Mouse (Mus musculus) left cerebral cortex, postnatal 4 days (tissue): ENCODE results near the gene Itpr1. TPM values are rescaled to one million over a fixed set of nuclear protein-coding genes. Genes with fewer than 3 reads are reported as not detected.
"Not testable (repeated sequence)": the region's sequence is repeated elsewhere in the genome, so short reads cannot be mapped to it uniquely, and the experiment has no call there.

ENCODE experiments used
- DNase-seq: peaks from one replicate; pipeline ENCODE4 v3.0.0-alpha.2; 2022
- intact Hi-C: fragments of 180-260 bp; cut with DNase I; formaldehyde crosslinking; loops from one replicate; pipeline ENCODE4 v1.15.1; 2025
- microRNA-seq: library from miRNA; unstranded; fragments of <30 nt; microRNA quantifications from one replicate; pipeline ENCODE4 v1.2.0, GENCODE M21; 2022
- total RNA-seq, 2 experiments: library from RNA; stranded (reverse); gene quantifications; 2 replicates each; pipeline ENCODE4 v1.2.3; 2021

Itpr1 gene
- total RNA-seq, 2 experiments from 2014 or later = 66.3 to 72.4 TPM

DNA sequence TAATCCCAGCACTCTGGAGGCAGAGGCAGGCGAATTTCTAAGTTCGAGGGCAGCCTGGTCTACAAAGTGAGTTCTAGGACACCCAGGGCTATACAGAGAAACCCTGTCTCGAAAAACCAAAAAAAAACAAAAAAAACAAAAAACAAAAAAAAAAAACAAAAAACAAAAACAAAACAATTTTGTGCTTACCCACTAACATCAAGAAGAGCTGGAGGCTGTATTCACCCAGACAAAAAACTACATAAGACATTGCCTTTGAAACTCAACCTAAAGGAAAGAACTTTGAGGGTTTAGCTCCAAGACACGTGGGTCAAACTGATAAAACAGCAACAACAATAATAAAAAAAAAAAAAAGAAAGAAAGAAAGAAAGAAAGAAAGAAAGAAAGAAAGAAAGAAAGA is 346.3 kb downstream of the Itpr1 start:
- DNase-seq, intact Hi-C loops: not testable (repeated sequence)

DNA sequence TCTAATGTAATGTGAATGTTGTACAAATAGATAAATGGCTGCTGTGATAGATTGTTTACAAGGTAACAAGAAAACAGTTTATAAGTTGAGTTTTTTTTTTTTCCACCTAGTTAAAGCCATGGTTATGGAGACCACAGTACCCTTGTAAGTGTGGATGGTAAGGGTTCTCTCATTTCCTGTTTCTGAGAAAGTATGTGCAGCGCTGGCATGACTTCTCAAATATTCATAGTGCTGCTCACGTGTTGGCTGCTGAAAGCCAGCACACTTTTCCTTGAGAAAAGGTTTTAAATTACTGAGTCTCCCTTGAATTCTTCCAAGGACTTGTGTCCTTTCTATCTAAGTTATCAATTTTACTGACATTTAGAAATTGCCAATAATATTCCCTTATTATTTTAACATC is 350.1 kb downstream of the Itpr1 start:
- intact Hi-C loops = no loop called here
- DNase-seq = no peak

DNA sequence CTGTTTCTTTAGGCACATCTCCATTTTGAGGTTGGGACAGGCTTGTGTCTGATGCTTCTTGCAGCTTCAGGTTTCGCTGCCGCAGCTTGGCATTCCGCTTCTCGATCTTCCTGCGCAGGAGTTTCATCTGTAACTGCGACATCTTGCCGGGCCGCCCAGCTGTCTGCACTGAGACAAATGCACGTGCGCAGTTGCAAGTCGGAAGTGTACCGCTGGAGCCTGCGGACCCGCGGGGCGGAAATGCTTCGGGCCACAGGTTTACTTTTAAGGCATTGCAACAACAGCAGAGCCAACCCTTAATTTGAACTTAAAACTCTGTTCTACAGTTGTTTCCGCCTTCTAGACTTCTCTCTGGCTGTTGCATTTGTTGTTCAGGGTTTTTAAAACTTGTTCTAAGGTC is 352.6 kb downstream of the Itpr1 start:
- DNase-seq, intact Hi-C loops: not testable (repeated sequence)

GRCm38 (mm10) chr6:108566549-108566948 is 353.7 kb downstream of the Itpr1 start:
- intact Hi-C loops = no loop called here
- no peak for DNase-seq

GRCm38 (mm10) chr6:108569460-108570187 is 356.7 kb downstream of the Itpr1 start:
- intact Hi-C loops = loop anchor here (10.0 kb wide), 1 partner anchor 135 kb away; no protein-coding TSS in a partner anchor
- DNase-seq = no peak

GRCm38 (mm10) chr6:108570351-108571041 is 357.6 kb downstream of the Itpr1 start:
- peak; percentile 5 for DNase-seq
- intact Hi-C loops = loop anchor here (10.0 kb wide), 1 partner anchor 136 kb away; no protein-coding TSS in a partner anchor

GRCm38 (mm10) chr6:108571042-108571590 is 358.2 kb downstream of the Itpr1 start:
- DNase-seq = peak; percentile 72
- intact Hi-C loops = loop anchor here (10.0 kb wide), 1 partner anchor 136 kb away; no protein-coding TSS in a partner anchor

GRCm38 (mm10) chr6:108572646-108573045 is 359.8 kb downstream of the Itpr1 start:
- DNase-seq = no peak
- intact Hi-C loops = loop anchor here (10.0 kb wide), 1 partner anchor 138 kb away; no protein-coding TSS in a partner anchor

DNA sequence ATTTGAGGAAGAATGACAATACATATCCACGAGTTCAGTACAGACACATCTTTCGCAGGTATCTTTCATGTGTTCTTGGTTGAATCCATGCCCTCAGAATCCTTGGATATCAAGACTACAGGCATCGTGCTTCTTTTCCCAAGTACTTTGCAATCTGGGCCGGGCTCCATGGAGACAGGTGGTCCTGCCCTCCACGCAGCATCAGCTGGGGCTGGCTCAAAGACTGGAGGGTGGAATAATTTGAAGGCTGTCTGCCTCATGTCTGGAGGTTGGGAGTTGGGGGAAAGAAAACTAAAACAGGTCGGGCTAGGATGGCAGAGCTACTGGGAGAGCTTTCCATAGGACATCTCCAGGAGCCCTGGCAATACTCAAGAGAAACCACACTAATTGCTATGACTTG is 364.2 kb downstream of the Itpr1 start:
- DNase-seq = no peak
- intact Hi-C loops = loop anchor here (10.0 kb wide), 1 partner anchor 142 kb away; no protein-coding TSS in a partner anchor

DNA sequence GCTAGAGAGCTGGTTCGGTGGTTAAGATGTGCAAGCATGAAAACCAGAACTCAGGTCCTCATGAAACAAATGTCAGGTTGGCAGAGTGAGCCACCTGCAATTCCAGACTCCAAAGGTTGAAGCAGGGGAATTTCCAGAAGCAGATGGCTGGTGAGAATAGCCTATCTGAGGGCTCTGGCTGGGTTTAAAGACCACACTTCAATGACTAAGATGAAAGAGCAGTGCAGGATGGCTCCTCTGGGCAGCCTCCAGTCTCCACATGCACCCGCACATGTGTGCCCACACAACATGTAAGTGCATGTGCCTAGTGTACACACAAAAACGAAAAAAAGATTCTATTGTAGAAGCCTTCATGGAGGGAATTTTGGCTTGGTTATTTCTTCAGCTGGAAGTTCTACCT is 375.5 kb downstream of the Itpr1 start:
- no peak for DNase-seq
- intact Hi-C loops = no loop called here

GRCm38 (mm10) chr6:108592227-108592626 is 379.3 kb downstream of the Itpr1 start:
- no peak for DNase-seq
- intact Hi-C loops = no loop called here

GRCm38 (mm10) chr6:108592636-108593035 is 379.7 kb downstream of the Itpr1 start:
- intact Hi-C loops = no loop called here
- no peak for DNase-seq

- intact Hi-C loops = no loop called here
- no peak for DNase-seq
Observed at GRCm38 (mm10) chr6:108594171-108594841, 381.4 kb downstream of the Itpr1 start.

- DNase-seq = no peak
- intact Hi-C loops = no loop called here
Observed at GRCm38 (mm10) chr6:108598691-108599090, 385.8 kb downstream of the Itpr1 start.

DNA sequence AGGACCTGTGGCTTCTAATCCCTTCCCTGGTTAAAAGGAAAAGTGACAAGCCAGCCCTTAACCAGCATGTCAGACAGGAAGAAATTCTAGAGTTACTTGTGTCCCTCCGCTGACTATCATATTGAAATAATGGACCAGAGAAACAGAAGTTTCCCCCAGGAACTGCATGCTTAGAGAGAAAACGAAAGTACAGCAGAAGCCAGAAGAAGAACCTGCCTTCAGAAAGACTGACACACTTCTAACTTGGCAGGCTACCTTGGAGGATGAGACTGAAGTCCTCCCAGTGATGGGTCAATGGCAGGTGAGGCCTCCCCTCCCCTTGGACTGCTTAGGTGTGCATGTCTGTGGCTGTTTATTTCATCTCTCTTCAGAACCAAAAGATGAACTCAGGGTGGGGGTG is 386.4 kb downstream of the Itpr1 start:
- no peak for DNase-seq
- intact Hi-C loops = no loop called here

Small RNA genes within 50 kb of the gene (microRNA-seq; reads per million reads assigned to microRNA genes)
- gene Mir7661 = not detected

Other genes starting within 250 kb of the Itpr1 start
- 1 to 10 TPM; 5.0 to 6.4 TPM for gene Setmar, start 148.1 kb upstream of the Itpr1 start, total RNA-seq
- 10 to 100 TPM; 10.4 to 12.4 TPM for gene Sumf1, start 27.5 kb upstream of the Itpr1 start, total RNA-seq